Mouse (Mus musculus): Measurements from ENCODE around the gene Smndc1. TPM values are rescaled to one million over a fixed set of nuclear protein-coding genes. Genes with fewer than 3 reads are reported as not detected.

Smndc1 gene
- polyA plus RNA-seq, 1 experiment from 2014 or later: 46.7 TPM

DNA sequence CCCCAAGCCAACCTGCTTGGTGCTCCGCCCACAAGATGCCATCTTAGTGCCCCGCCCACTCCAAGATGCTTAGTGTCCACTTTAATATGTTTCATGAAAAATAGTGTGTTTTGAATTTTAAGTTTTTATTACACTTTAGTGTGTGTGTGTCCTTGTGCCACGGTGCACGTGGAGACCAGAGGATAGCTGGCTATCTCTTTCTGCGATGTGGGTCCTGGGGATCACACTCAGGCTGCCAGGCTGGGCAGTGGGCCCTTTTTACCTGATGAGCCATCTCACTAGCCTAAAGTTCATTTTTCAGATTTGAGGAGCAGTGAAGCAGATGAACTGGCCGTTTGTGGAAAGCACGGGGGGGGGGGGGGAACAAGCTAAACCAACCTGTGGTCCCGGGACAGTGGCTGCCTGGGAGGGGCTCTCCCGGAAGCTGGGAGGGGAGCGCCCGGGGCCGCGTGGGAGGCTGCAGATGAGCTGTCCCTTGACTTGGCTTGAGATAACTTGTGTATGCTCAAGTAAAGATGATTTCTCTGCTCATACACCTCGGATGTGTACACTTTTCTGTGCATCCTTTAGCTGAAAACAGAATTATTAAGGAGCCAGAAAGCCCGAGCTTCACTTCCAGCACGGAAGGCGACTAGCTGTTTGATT, 19.4 kb upstream of the Smndc1 start:
- Histone ChIP-seq H3K4me2 (no peak overlapping the region), H3K9ac (replicated peaks) (no peak overlapping the region), H3K36me3 (no peaks in the 10 kb centered on the region), H3K9me3 (no peaks in the 10 kb centered on the region), H3K4me3 (replicated peaks) (no peak overlapping the region), H3K27me3 (no peaks in the 10 kb centered on the region), H3K27ac (no peak overlapping the region), H3K4me1 (replicated peaks) (peaks cover 26% of the 10 kb centered on the region)
- WGBS: 56% methylated on average over 17 of the region's 17 CpGs
- ATAC-seq (ENCODE audit: insufficient number of reproducible peaks, insufficient read depth, low FRiP score, low TSS enrichment, low read depth): no peak

DNA sequence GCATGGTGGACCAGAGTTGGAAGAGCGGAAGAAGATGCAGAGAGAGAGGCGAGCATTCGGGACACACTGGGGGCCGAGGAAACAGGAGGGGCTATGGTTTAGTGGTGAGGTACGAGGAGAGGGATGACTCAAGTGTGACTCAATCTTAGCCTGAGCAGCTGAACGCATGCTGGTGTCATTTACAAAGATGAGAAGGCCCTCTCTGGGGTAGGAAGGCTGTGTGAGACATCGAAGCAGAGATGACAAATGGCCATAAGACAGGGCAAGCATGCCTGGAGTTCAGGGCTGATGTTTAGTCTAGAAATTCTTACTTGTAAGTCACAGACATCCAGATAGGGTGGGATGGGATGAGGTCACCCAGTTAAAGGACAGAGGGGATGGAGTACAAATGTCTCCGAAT, 18.0 kb upstream of the Smndc1 start:
- 88% methylated on average over 8 of the region's 8 CpGs for WGBS
- Histone ChIP-seq H3K36me3 (no peaks in the 10 kb centered on the region), H3K4me3 (replicated peaks) (no peak overlapping the region), H3K27ac (no peak overlapping the region), H3K9me3 (no peaks in the 10 kb centered on the region), H3K27me3 (no peaks in the 10 kb centered on the region), H3K4me1 (replicated peaks) (peaks cover 26% of the 10 kb centered on the region), H3K9ac (replicated peaks) (no peak overlapping the region), H3K4me2 (no peak overlapping the region)
- ATAC-seq (ENCODE audit: insufficient number of reproducible peaks, insufficient read depth, low FRiP score, low TSS enrichment, low read depth): no peak

DNA sequence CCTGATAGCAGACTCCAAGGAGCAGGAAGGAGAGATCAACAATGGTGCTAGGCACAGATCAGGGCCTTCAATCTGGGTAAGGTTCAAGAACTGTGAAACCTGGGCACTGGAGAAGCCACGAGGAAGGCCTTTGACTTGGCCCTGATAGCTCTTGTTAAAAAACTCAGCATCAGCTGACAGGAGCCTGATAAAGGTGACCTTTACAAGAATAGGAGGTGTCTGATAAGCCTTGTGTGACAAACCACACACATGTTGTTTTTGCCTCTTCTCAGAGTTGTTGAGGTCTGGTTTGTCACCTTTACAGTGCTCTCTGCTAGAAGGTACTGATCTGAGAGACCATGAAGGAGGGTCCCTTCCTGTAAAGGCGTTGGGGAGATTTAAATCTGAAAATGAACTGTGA, 17.0 kb upstream of the Smndc1 start:
- H3K4me3 ChIP-seq (replicated peaks): no peak overlapping the region
- H3K27me3 ChIP-seq: no peaks in the 10 kb centered on the region
- H3K9ac ChIP-seq (replicated peaks): no peak overlapping the region
- no peaks in the 10 kb centered on the region for H3K36me3 ChIP-seq
- H3K9me3 ChIP-seq: no peaks in the 10 kb centered on the region
- H3K27ac ChIP-seq: no peak overlapping the region
- H3K4me2 ChIP-seq: no peak overlapping the region
- WGBS: 66% methylated on average over 2 of the region's 2 CpGs
- peaks cover 20% of the 10 kb centered on the region for H3K4me1 ChIP-seq (replicated peaks)
- ATAC-seq (ENCODE audit: insufficient number of reproducible peaks, insufficient read depth, low FRiP score, low TSS enrichment, low read depth): no peak

DNA sequence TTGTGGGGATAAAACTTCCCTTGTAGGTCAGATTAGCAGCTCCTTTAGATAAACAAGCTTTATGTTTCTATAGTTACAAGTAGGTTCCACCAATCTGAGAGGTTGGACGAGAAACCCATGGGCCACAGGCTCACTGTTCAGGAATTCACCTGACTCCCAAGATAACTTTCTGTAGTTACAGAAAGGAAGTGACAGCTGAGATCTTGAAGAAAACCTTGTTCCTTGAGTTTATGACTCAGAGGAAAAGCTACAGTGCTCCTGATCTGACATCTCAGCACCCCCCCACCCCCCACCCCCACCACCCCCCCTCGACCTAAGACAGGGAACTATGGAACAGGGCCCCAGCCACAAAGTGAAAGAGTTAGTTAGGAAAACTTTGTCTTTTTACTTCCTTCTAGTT, 15.4 kb upstream of the Smndc1 start:
- 71% methylated on average over 2 of the region's 2 CpGs for WGBS
- H3K27ac ChIP-seq: no peak overlapping the region
- H3K27me3 ChIP-seq: no peaks in the 10 kb centered on the region
- no peak overlapping the region for H3K4me3 ChIP-seq (replicated peaks)
- no peak overlapping the region for H3K9ac ChIP-seq (replicated peaks)
- H3K4me2 ChIP-seq: no peak overlapping the region
- no peaks in the 10 kb centered on the region for H3K36me3 ChIP-seq
- peaks cover 8% of the 10 kb centered on the region; the same call in 1 of the 2 replicates for H3K4me1 ChIP-seq (replicated peaks)
- no peak for ATAC-seq (ENCODE audit: insufficient number of reproducible peaks, insufficient read depth, low FRiP score, low TSS enrichment, low read depth)
- no peaks in the 10 kb centered on the region for H3K9me3 ChIP-seq

DNA sequence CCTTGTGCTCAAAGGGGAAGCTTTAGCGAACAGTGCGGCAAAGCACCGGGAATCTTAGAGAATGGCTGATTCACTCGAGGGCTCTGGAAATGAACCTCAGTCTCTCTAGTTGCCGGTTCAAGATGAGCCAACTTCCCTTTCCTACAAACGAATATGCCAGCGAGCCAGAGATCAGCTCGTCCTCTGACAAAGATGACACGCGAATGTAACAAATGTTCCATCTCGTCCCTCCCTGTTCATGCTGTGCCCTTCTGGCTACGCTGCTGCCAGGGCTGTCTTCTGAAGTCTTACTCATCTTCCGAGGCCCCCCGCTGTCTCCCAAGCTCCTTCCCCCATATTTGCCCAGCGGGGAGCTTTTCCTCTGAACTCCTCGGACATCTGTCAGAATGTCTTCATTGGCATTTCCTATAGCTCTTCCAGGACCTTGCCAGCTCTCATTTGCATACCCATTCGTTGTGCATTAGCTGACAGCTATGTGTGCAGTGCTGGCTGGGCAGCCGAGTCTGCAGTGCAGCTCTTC, 14.5 kb upstream of the Smndc1 start:
- Histone ChIP-seq H3K9ac (replicated peaks) (no peak overlapping the region), H3K4me3 (replicated peaks) (no peak overlapping the region), H3K4me1 (replicated peaks) (0 out of 2 replicates have a peak, but pooled peaks cover 2% of the 10 kb centered on the region), H3K36me3 (no peaks in the 10 kb centered on the region), H3K27me3 (no peaks in the 10 kb centered on the region), H3K27ac (no peak overlapping the region), H3K4me2 (no peak overlapping the region), H3K9me3 (no peaks in the 10 kb centered on the region)
- WGBS: 83% methylated on average over 18 of the region's 18 CpGs
- no peak for ATAC-seq (ENCODE audit: insufficient number of reproducible peaks, insufficient read depth, low FRiP score, low TSS enrichment, low read depth)

DNA sequence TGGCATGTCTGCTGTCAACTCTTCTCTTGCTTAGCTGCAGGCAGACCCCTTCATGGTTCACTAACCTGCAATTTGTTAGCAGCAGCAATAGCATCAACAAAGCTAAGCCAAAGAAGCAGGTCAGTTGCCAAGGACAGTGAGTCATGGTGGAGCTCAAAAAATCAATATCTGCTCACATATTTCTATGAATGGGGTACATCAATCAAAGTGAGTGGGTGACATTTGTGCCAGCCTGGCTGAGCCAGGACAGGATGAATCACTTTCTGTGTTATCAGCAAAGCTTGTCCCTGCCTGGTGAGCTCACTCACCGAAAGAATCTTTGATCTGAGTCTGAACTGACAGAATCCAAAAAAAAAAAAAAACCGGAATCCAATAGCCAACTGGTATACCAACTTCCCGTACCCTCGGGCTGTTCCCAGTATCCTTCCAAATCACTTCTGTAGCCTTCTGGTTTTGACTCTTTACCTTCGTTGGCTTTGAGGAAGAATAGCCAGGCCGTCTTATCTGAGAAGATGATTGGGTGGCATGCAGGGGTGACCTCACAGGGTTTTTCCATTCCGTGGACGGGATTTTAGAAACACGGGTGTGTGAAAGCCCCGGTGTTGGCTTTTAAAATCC, 13.9 kb upstream of the Smndc1 start:
- ATAC-seq (ENCODE audit: insufficient number of reproducible peaks, insufficient read depth, low FRiP score, low TSS enrichment, low read depth): no peak
- H3K4me2 ChIP-seq: no peak overlapping the region
- H3K27ac ChIP-seq: no peak overlapping the region
- H3K9me3 ChIP-seq: no peaks in the 10 kb centered on the region
- no peak overlapping the region for H3K4me3 ChIP-seq (replicated peaks)
- no peaks in the 10 kb centered on the region for H3K4me1 ChIP-seq (replicated peaks)
- no peaks in the 10 kb centered on the region for H3K27me3 ChIP-seq
- H3K36me3 ChIP-seq: no peaks in the 10 kb centered on the region
- 93% methylated on average over 10 of the region's 10 CpGs for WGBS
- H3K9ac ChIP-seq (replicated peaks): no peak overlapping the region

DNA sequence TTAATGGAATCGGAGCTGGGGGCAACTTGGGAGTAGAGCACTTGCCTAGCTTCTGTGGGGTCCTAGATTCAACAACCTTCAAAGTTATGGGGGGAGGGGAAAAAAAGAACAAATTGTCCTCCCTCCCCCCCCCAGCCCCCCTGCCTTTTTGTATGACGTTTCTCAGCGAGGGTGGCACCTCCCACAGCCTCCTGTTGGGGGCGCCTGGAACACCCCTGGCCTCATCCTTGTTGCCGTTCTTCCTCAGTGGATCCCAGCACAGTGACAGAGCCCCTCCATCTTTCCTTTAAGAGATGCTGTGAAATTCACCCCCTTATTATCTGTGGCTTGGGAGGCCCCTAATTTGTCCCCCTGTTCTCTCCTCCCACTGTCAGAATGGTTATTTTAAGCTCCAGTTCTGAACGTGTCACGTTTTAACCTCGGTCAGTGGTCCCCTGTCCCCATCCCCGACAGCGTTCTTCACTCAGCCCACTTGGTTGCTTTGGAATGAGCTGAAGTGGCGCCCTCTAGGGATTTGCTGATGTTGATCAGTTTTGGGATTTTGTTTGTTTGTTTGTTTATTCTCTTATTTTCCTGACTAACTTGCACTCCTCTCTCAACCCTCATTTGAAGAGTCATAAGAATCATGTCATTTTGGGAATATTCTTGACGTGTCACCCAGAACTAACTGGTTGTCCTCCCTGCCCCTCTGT, 12.5 kb upstream of the Smndc1 start:
- Histone ChIP-seq H3K4me1 (replicated peaks) (no peaks in the 10 kb centered on the region), H3K27ac (no peak overlapping the region), H3K4me2 (no peak overlapping the region), H3K27me3 (no peaks in the 10 kb centered on the region), H3K36me3 (no peaks in the 10 kb centered on the region), H3K9ac (replicated peaks) (no peak overlapping the region), H3K9me3 (no peaks in the 10 kb centered on the region), H3K4me3 (replicated peaks) (no peak overlapping the region)
- no peak for ATAC-seq (ENCODE audit: insufficient number of reproducible peaks, insufficient read depth, low FRiP score, low TSS enrichment, low read depth)
- WGBS: 42% methylated on average over 12 of the region's 12 CpGs

DNA sequence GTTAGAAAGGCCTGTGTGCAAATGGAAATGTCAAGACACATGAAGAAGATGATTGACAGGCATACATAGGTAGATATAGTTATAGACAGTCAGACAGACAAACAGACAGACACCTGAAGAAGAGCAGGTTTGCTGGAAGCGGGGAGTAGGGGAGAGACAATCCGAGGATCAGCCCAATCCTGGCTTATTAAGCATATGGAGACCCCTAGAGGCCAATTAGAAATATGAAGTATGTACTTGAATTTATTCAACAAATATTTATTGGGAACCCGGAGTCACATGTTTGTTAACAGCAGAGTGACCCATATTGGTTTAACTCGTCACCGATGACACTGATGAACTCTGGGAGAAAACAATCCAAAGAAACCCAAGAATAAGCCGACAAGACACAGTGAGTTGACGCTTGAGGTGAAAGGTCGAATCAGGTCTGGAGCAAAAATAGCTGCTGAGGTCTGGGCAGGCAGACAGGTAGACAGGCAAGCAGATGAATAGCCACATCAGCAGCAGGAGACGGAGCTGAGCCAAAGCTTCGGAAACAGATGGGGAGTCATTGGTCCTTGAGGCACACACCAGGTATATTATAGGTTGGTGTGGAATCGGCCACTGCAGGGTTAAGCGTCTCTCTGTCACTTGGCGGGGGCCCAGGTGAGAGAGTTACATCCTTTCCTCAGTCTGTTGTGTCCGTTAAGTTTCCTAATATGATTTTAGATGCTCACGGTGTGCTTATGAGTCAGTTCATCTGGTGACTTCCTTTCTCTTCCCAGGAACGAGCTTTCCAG, 10.1 kb upstream of the Smndc1 start:
- no peak overlapping the region for H3K27ac ChIP-seq
- 84% methylated on average over 16 of the region's 16 CpGs for WGBS

DNA sequence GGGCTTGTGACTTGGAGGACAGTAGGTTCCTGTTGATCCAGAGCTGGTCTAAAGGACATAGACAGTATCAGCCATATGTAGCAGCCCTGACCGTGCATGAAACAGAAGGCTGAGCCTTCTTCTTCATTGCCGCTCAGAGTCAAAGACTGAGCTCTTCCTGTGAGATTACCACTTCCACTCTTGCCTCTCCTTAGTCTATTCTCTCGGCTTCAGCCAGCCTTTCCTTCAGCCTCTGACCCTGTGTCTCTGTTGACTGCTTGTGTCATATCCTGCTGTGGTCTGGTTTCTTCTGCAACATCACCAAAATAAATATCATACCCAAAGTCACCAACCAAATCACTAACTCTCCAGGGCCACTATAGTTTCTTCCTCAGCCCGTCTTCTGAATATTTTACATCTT, 8.8 kb upstream of the Smndc1 start:
- Histone ChIP-seq H3K36me3 (no peaks in the 10 kb centered on the region), H3K4me3 (replicated peaks) (no peak overlapping the region), H3K9ac (replicated peaks) (no peak overlapping the region), H3K27ac (no peak overlapping the region), H3K4me1 (replicated peaks) (no peaks in the 10 kb centered on the region), H3K4me2 (no peak overlapping the region), H3K27me3 (no peaks in the 10 kb centered on the region), H3K9me3 (no peaks in the 10 kb centered on the region)
- WGBS: 89% methylated on average over 4 of the region's 4 CpGs
- ATAC-seq (ENCODE audit: insufficient number of reproducible peaks, insufficient read depth, low FRiP score, low TSS enrichment, low read depth): no peak

More for the DNA sequence above, 10.1 kb upstream of the Smndc1 start:
- H3K27me3 ChIP-seq: no peaks in the 10 kb centered on the region
- H3K4me3 ChIP-seq (replicated peaks): no peak overlapping the region
- ATAC-seq (ENCODE audit: insufficient number of reproducible peaks, insufficient read depth, low FRiP score, low TSS enrichment, low read depth): no peak
- H3K4me1 ChIP-seq (replicated peaks): no peaks in the 10 kb centered on the region
- H3K9me3 ChIP-seq: no peaks in the 10 kb centered on the region
- no peak overlapping the region for H3K4me2 ChIP-seq
- H3K9ac ChIP-seq (replicated peaks): no peak overlapping the region
- no peaks in the 10 kb centered on the region for H3K36me3 ChIP-seq

DNA sequence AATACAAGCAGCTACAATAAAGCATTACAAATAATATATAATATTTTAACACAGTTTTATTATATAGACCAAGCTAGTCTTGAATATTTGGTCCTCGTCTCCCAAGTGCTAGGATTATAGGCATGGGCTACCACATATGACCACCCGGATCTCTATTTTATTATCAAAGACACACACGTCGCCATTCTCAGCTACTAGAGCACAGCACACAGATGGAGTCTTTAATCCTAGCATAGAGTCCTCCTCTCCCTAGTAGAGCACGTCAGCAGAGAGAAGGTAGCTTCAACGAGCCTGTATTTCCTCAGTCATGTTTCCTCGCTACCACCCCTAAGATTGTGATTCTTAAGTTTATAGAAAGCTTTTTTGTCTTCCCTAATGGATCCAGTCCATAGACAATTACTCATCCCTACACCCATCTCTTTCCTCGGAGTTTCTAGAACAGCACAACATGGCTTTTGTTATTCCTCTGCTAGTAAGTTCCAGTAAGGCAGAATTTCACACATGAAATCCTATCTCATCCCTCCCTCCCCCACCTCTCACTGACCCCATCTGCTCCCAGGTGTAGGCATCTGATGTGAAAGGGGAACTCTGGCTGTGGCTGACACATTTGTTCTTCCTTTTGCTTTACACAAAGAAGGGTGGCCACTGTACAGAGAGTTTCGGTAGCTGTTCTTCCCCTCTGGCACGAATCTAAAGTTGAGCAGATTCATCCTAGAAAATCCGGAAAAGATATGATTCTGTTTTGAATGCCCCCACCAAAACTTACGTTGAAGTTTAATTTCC, 7.3 kb upstream of the Smndc1 start:
- no peak overlapping the region for H3K27ac ChIP-seq
- no peaks in the 10 kb centered on the region for H3K4me1 ChIP-seq (replicated peaks)
- no peaks in the 10 kb centered on the region for H3K9me3 ChIP-seq
- no peaks in the 10 kb centered on the region for H3K27me3 ChIP-seq
- no peaks in the 10 kb centered on the region for H3K36me3 ChIP-seq
- WGBS: 83% methylated on average over 12 of the region's 12 CpGs
- no peak overlapping the region for H3K4me3 ChIP-seq (replicated peaks)
- H3K9ac ChIP-seq (replicated peaks): no peak overlapping the region
- no peak for ATAC-seq (ENCODE audit: insufficient number of reproducible peaks, insufficient read depth, low FRiP score, low TSS enrichment, low read depth)
- H3K4me2 ChIP-seq: no peak overlapping the region
